Mouse (Mus musculus): ENCODE measurements around the gene Cpne1.

Cpne1 gene

GRCm38 (mm10) chr2:156079674-156080073, 32.1 kb downstream of the Cpne1 start:
- no peak for DNase-seq (ENCODE audit: low read depth)

- no peak for DNase-seq (ENCODE audit: low read depth)
These were observed 32.6 kb downstream of the Cpne1 start for GRCm38 (mm10) chr2:156079183-156079560.

- DNase-seq (ENCODE audit: low read depth) = no peak
These were observed 33.2 kb downstream of the Cpne1 start for GRCm38 (mm10) chr2:156078421-156079182.

GRCm38 (mm10) chr2:156077461-156077860, 34.3 kb downstream of the Cpne1 start:
- no peak for DNase-seq (ENCODE audit: low read depth)

- DNase-seq (ENCODE audit: low read depth) = no peak
These were observed 38.0 kb downstream of the Cpne1 start for GRCm38 (mm10) chr2:156073725-156074124.

GRCm38 (mm10) chr2:156071236-156071635, 40.5 kb downstream of the Cpne1 start:
- DNase-seq (ENCODE audit: low read depth) = no peak

- DNase-seq (ENCODE audit: low read depth) = no peak
These were observed 43.8 kb downstream of the Cpne1 start for GRCm38 (mm10) chr2:156067916-156068315.

GRCm38 (mm10) chr2:156066126-156066525, 45.6 kb downstream of the Cpne1 start:
- no peak for DNase-seq (ENCODE audit: low read depth)

GRCm38 (mm10) chr2:156065099-156066041, 46.4 kb downstream of the Cpne1 start, which contains the start of gene Spag4:
Gene Spag4 (plus strand): TSS chr2:156065175.
- peak; percentile 82 for DNase-seq (ENCODE audit: low read depth)

- DNase-seq (ENCODE audit: low read depth) = no peak
These were observed 58.9 kb downstream of the Cpne1 start, which contains the start of gene Fer1l4 for GRCm38 (mm10) chr2:156052816-156053215. Gene Fer1l4 (minus strand): TSS chr2:156052947.

- DNase-seq (ENCODE audit: low read depth) = no peak
These were observed 63.8 kb downstream of the Cpne1 start for GRCm38 (mm10) chr2:156047929-156048328.

- no peak for DNase-seq (ENCODE audit: low read depth)
These were observed 68.9 kb downstream of the Cpne1 start for GRCm38 (mm10) chr2:156042903-156043302.

GRCm38 (mm10) chr2:156039390-156039789, 72.4 kb downstream of the Cpne1 start:
- DNase-seq (ENCODE audit: low read depth) = no peak

- DNase-seq (ENCODE audit: low read depth) = peak; percentile 48
These were observed 86.3 kb downstream of the Cpne1 start for GRCm38 (mm10) chr2:156025482-156025881.

All from NIH3T3 (cell line).